Mouse (Mus musculus): ENCODE data around the gene Lipt2.
A peak's percentile ranks its signal among the peaks of the same experiment; 100 is the strongest.

Gene Lipt2

DNA sequence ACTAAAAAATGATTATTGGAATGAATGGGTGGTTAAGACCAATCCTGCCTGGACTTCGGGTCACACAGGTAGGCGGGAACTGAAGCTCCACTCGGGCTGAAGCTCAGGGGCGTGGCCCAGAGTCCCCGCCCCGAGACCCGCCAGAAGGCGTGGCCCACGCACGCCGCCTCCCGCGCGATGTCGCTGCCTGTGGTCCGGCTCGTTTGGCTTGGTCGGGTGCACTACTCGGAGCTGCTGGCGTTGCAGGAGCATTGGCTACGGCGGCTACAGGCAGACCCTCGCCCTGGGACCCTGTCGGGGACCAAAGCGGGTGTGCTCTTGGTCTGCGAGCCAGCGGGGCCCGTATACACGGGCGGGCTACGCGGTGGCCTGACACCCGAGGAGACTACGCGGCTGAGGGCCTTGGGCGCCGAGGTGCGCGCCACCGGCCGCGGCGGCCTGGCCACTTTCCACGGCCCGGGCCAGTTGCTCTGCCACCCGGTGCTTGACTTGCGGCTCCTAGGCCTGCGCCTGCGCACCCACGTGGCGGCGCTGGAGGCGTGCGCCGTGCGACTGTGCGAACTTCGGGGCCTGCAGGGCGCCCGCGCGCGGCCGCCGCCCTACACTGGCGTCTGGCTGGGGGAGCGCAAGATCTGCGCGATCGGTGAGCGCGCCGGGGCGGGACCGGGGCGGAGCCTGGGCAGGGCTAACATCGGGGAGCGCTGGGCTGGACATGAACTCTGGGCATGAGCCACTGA is at the start of gene Lipt2:
TSS of gene Lipt2 (plus strand) at position 173 of the 737 bp plus-strand sequence.
- DNase-seq (ENCODE audit: low spot score) = peak; percentile 93

DNA sequence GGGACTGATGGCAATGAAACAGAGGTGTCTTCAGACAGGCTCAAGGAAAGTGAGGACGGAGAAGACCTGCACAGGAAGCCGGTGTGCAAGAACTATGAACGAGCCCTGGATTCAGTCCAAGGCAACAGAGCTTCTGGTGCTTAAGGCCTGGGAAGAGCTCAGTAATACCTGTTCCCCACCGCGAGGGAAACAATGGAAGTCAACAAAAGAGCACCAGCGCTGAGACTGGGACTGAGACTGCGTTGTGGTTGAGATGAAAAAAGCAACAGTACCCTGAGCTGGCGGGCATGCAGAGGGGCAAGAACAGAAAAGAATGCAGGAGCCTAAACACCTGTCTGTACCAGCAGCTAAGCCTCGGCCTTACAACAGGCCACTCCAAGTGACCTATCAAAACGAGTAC is 47.6 kb upstream of the Lipt2 start:
- DNase-seq (ENCODE audit: low spot score) = no peak

DNA sequence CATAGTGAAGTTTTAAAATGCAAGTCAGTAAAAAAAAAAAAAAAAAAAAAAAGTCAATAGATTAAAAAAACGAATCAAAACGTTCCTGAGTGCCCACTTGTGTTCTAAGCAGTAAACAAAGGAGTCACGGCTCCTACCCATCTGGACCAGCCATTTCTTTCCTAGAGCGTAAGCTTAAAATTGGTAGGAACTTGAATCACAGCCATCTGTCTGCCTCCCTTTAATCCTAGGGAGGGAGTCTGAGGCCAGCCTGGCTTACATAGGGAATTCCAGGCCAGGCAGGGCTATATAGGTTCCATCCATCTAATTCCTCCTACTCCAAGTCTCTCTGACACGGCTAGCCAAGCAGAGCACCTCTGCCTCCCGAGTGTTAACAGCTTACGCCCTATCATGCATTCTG is 45.3 kb upstream of the Lipt2 start:
- DNase-seq (ENCODE audit: low spot score) = no peak

- no peak for DNase-seq (ENCODE audit: low spot score)
Measured at GRCm38 (mm10) chr7:100114279-100114678, 44.8 kb upstream of the Lipt2 start.

GRCm38 (mm10) chr7:100120791-100121261 is 38.3 kb upstream of the Lipt2 start:
- no peak for DNase-seq (ENCODE audit: low spot score)

DNA sequence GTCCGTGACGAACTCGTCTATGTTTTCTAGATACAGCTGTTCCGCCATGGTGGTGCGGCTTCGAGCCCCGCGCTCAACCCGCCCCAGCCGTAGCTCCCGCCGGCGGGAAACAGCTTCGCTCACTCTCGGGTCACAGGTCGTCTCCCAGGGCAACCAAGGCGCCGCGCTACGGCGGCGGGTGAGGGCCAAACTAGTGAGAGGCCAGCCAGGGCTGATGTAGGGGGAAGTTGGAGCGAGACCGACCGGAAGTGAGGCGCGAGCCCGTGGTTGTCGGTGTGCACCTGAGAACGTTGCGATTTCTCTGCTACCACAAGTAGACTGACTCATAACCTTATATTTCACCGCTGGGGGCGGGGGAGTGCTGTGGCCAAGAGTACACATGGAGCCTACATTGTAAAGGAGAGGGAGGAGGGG is 37.7 kb upstream of the Lipt2 start, which contains the start of gene Pold3:
TSS of gene Pold3 (minus strand) at position 190 of the 414 bp plus-strand sequence.
- DNase-seq (ENCODE audit: low spot score) = peak; percentile 96

GRCm38 (mm10) chr7:100123486-100123885 is 35.6 kb upstream of the Lipt2 start:
- peak; percentile 28 for DNase-seq (ENCODE audit: low spot score)

GRCm38 (mm10) chr7:100124211-100124610 is 34.9 kb upstream of the Lipt2 start:
- no peak for DNase-seq (ENCODE audit: low spot score)

GRCm38 (mm10) chr7:100125166-100125565 is 33.9 kb upstream of the Lipt2 start:
- DNase-seq (ENCODE audit: low spot score) = no peak

DNA sequence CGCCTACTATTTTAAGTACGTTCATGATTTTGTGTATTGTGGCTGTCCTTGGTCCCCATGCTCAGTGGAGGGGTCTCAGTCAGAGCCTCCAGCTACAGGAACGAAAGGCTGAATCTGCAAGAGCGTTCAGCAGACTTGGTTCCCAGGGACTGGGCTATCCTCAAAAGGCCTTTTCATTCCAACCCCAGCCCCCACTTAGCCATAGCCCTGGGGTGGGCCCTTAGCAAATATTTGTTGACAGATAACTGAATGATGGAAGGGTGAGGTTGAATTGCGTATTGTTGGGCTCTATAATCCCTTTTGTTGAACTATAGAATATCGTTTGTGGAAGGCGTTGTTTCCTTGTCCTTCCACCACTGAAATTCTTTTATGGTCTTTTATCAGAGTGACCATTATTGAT is 32.6 kb upstream of the Lipt2 start:
- no peak for DNase-seq (ENCODE audit: low spot score)

- DNase-seq (ENCODE audit: low spot score) = no peak
Measured at GRCm38 (mm10) chr7:100128262-100129041, 30.6 kb upstream of the Lipt2 start.

DNA sequence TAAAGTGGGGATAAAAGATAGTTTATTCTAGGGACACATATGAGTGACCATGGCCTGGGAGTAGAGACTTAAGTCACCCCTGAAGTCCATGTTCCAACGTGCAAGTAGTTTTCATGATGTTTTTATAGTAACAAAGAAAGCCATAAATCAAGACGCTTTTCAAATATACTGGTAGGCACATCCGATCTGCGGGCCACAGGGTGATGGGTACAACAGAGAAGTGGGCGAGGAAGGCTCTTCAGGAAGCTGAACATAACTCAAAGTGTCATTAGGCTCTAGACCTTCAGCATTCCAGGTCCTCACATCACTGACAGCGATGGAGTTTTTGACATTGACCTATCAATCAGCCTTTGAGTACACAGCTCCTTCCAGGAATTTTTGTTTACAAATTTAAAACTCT is 28.5 kb upstream of the Lipt2 start:
- no peak for DNase-seq (ENCODE audit: low spot score)

- DNase-seq (ENCODE audit: low spot score) = no peak
Measured at GRCm38 (mm10) chr7:100132379-100132778, 26.7 kb upstream of the Lipt2 start.

- no peak for DNase-seq (ENCODE audit: low spot score)
Measured at GRCm38 (mm10) chr7:100137038-100137437, 22.0 kb upstream of the Lipt2 start.

- DNase-seq (ENCODE audit: low spot score) = no peak
Measured at GRCm38 (mm10) chr7:100138075-100138474, 21.0 kb upstream of the Lipt2 start.

GRCm38 (mm10) chr7:100140591-100140990 is 18.5 kb upstream of the Lipt2 start:
- no peak for DNase-seq (ENCODE audit: low spot score)

DNA sequence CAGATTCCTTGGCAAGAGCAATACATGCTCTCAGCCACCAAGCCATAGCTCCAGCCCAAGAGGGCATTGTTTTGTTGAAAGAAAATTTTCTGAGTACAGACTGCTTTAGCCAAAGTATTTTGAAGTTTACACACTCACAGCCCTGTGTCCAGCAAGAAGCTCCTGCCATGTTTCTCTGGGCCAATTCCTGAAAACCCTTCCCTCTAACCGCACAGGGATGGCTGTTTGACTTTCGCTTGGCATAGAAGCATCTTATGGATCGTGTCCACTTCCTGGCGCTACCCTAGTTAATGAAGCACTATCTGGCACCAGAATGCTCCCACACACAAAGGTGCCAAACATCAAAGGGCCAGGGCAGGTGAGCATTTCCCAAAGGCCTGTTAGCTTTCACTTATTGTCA is 10.5 kb upstream of the Lipt2 start:
- DNase-seq (ENCODE audit: low spot score) = no peak

GRCm38 (mm10) chr7:100150086-100150485 is 9.0 kb upstream of the Lipt2 start:
- DNase-seq (ENCODE audit: low spot score) = peak; percentile 31

- no peak for DNase-seq (ENCODE audit: low spot score)
Measured at GRCm38 (mm10) chr7:100150626-100151025, 8.5 kb upstream of the Lipt2 start.

DNA sequence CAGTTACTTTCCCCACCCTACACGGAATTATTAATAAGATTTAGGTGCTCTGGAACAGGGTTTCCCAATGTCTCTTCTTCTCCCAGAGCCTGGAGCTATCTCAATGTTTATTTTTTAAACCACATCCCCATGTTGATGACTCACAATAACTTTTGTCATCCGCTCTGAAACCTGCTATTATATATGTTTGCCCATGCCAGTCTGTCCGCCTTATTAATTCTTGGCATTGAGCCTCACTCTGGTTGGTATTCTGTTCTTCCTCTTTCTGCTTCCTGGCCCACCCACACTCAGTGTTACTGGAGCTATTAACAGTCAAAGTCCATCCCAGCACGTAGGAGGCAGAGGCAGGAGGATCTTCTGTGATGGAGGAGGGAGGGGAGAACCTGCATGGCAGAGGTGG is 1.4 kb upstream of the Lipt2 start:
- DNase-seq (ENCODE audit: low spot score) = no peak

DNA sequence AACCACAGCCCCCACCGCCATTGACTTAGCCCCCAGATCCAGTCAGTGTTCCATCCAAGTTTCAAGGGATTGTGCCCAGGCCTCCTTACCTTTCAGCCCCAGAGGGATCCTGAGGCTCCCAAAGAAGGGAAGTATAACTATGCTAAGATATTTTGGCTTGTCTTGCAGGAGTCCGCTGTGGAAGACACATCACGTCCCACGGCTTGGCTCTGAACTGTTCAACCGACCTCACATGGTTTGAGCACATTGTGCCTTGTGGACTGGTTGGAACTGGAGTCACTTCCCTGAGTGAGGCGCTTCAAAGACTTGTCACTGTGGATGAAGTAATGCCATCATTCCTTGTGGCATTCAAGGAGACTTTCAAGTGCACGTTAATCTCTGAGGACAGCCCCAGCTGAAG is 929 bp downstream of the Lipt2 start:
- DNase-seq (ENCODE audit: low spot score) = no peak

DNA sequence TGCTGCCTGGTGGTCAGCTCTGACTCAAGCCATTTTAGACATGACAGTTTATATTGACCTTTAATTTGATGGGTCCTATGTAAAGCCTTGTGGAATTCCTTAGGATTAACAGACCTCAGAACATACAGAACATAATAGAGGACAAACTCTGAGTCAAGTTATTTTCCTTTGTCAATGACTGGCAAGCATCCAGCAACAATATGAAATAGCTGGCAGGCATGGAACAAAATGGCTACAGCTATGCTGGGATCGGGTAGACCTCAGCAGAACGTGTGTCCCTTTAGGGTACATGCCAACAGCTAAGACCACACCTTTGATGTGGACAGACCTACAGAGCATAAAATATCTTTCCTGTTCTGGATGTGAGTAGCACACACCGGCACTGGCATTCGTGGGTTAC is 4.4 kb downstream of the Lipt2 start:
- no peak for DNase-seq (ENCODE audit: low spot score)

DNA sequence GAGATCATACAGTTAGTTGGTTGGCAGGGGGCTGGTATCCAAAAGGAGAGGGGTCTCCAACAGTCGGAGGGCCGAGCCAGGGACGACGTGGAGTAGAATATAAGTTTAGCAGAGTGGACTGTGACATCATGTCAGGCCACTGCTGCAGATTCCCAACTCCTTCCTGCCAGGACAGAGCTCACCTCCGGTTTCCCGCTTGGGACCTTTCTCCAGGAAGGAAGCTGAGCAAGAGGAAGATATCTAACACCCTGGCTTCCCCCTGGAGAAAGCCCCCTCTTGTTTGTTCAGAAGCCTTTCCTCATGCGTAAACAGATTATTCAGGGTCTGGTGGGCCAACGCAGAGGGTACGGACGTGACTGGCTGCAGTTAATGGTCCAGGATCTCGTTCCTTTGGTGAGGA is 9.6 kb downstream of the Lipt2 start:
- no peak for DNase-seq (ENCODE audit: low spot score)
